Mouse (Mus musculus) naive thymus-derived CD4-positive, alpha-beta T cell, adult 2 months (primary cell): ENCODE measurements around the gene Cox14.
A peak's percentile ranks its signal among the peaks of the same experiment; 100 is the strongest.

ENCODE experiments used
- DNase-seq: peaks from one replicate; pipeline ENCODE4 v3.0.0-alpha.2; 2011; ENCODE audit warnings: low read depth

Gene Cox14

DNA sequence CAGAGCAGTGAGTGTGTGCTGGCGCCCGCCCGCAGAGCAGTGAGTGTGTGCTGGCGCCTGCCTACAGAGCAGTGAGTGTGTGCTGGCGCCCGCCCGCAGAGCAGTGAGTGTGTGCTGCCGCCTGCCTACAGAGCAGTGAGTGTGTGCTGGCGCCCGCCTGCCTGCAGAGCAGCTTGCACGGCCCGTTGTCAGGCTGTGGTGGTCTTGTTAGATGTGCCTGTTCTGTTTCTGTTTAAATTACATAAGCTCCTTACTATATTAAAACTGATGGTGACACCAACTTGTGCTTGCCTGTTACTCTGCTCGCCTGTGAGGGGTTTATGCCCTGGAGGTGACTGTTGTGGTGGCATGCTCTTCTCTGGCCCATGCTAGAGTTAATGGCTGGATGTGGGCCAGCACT is 17.2 kb upstream of the Cox14 start:
- no peak for DNase-seq

DNA sequence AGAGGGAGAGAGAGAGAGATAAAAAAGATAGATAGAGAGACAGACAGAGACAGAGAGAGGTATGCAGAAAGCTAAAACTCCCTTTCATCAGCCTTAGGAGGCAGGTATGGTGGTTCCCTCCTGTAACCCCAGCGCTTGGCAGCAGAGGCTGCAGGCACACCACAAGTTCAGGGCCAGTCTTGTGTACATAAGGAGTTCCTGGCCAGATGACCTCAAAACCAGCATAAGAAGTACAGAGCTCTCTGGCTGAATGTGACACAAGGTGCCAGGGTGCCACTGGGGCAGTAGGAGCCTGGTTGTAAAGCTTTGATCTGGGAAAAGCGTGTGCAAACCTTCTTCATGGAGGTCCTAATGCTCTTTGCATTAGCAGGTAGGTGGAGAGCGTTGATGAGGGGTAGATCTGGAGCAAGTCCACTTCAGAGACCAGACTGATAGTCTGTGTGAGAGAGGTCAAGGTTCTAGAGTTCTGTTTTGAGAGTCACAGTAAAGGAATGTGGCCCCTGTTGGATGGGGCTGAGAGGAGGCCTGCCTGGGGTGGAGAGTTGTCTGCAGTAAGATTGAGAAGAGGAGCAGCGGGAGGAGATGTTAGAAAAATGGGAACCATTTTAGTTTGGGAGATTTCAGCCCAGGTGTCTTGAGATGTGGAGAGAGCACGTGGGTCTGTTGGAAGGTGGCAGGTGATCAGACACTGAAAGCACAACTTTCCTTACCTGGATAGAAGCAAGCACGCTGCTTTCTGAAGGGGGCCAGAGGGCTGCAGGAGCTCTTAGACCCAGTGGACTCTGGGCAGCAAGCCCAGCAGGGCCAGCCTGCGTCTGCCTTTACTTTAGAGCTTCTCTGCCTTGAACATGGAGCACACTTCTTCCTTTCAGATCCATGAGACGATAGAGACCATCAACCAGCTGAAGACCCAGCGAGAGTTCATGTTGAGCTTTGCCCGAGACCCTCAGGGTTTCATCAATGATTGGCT is 14.9 kb upstream of the Cox14 start:
- no peak for DNase-seq

GRCm38 (mm10) chr15:99711491-99711890 is 13.9 kb upstream of the Cox14 start:
- no peak for DNase-seq

GRCm38 (mm10) chr15:99712666-99713559 is 12.5 kb upstream of the Cox14 start:
- no peak for DNase-seq

GRCm38 (mm10) chr15:99713569-99713968 is 11.8 kb upstream of the Cox14 start:
- no peak for DNase-seq

DNA sequence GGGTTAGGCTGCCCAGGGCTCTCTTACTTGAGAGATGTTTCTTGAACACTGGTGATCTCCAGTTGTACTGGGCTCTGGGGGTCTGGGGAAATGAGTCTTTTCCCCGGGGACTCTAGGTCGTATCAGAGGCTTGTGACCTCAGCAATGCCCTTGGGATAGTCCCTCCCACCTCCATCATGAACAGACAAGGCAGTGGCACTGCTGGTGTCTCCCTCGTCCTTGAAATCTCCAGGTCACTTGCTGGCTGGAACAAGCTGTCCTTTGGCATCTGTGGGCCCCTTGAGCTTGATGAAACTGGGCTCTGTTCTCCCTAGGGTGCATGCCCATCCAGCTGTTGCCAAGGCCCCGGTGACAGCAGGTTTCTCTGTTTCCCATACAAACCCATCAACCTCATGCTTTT is 11.2 kb upstream of the Cox14 start:
- no peak for DNase-seq

DNA sequence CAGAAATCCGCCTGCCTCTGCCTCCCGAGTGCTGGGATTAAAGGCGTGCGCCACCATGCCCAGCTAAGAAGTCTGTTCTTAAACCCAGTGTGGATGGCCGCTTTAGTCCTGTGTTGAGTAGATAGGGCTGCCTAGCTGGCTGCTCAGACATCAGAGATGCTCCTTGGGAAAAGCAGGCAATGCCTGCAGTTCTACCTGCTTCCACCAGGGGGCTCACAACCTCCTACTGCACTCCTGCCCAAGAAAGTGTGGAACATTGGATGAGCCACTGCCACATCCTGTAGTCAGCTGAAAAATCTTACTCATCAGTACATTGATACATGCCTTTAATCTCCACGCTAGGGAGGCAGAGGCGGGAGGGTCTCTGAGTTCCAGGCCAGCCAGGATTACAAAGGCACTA is 10.6 kb upstream of the Cox14 start:
- DNase-seq: peak; percentile 80

GRCm38 (mm10) chr15:99715361-99715865 is 10.0 kb upstream of the Cox14 start:
- DNase-seq: no peak

DNA sequence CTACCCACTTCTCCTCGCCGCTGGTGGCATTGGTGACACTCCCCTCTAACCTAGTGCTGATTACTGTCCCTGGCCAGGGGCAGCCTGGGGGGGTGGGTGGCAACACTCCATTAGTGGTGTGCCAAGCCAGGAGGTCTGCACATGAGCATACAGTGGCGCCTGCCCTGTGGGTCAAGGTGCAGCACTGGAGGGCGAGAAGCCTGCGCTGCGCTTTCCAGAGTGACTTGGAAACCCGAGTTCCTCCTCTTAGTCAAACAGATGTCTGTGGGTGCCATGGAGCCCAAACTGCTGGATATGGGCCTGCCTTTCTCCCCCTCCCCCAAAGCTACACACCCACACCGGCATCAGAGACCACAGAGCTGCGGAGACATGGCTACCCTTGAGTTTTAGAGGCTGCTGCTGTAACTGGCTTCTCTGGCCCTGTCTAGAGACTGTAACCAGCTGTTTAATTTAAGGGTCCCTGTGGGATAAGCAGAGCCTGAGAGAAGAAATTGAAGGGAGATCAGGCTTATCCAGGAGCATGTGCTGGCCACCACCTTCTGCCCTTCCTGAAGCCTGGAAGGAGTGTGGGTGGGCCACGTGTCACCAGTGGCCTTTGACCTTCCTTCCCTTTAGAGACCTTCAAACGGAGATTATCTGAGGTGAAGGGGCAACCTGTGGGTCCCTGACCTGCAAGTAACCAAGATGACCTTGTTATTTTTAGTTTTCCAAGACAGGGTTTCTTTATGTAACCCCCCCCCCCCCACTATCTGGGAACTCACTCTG is 9.3 kb upstream of the Cox14 start:
- DNase-seq: no peak

DNA sequence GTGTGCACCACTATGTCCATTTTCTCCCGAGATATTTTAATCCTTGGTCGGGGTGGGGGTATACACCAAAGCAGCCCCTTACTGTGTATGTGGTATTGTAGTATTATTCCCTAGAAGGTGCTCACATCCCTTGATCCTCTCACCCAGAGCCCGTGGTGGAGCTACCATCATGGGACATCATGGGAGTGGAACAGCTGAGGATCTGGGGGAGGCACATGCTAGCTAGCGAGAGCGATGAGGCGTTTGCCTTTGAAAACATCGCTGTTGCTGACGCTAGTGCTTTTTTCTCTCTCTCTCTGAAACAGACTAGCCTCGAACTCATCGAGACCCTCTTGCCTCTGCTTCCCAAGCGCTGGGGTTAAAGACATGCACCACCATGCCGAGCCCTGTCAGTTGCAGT is 8.6 kb upstream of the Cox14 start:
- no peak for DNase-seq

DNA sequence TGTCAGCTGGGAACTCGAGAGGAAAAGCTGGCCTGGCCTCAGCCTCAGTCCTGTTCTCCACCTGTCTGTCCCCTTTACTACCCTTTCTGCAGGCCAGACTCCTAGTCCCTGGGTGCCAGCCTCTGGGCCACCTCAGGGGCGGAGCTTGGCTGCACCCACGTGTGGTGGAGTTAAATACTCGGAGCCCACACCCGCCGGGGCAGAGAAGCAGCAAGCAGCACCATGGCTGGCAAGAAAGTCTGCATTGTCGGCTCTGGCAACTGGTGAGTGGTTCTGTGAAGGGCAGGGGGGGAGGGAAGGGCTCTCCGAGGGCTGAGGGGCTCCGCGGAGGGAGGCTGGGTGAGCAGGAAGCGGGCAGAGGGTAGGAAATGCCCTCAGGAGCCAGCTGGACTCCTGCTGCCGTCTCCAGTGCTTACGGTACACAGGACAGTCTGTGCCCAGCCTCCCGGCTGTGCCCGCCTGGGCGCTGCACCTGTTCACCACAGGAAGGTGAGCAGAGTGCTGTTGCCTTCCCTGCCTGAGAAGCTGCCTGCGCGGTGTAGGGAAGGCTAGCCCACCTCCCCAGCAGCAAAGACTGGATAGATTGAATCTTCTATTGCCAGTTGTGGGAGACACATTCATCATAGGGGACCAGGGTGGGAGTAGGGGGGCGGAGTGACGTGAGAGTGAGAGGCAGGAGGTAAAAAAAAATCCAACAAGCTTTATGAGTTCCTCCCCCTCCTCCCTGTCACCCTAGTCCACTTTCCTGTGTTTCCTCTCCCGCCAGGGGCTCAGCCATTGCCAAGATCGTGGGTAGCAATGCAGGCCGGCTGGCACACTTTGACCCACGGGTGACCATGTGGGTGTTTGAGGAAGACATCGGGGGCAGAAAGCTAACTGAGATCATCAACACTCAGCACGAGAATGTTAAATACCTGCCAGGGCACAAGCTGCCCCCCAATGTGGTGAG is 7.8 kb upstream of the Cox14 start, which contains the start of gene Gpd1:
Gene Gpd1 (plus strand): TSS at position 130 of the 949 bp plus-strand sequence.
- DNase-seq: no peak

DNA sequence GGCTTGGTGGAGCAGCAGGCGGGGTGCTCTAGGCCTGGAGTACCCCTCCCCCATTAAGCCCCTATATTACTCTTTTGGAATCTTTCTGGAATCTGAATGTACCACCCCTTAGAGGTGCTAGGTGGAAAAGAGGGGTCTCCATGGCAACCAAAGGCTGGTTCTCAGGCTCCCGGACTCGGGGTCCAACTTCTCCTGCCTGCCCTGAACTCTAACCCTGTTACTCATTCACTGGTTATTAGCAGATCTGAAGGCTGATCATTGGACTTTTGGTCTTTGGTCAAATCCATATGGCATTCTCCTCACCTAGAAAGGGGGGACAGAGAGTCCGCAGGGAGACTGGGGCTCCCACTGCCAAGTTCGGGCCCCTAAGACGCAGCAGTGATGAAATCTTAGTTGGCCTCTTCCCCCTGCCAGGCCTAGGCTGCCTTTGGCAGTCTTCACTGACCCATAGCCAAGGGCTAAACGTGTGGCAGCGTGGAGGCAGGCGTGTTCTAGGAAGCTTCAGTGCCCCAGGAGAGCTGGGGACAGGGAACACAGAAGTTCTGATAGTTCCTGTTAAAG is 6.9 kb upstream of the Cox14 start:
- DNase-seq: no peak

- no peak for DNase-seq
Measured at GRCm38 (mm10) chr15:99719865-99720264, 5.6 kb upstream of the Cox14 start.

GRCm38 (mm10) chr15:99721921-99722743 is 3.3 kb upstream of the Cox14 start:
- DNase-seq: no peak

- DNase-seq: no peak
Measured at GRCm38 (mm10) chr15:99723120-99723514, 2.3 kb upstream of the Cox14 start.

GRCm38 (mm10) chr15:99723515-99724291 is 1.7 kb upstream of the Cox14 start:
- no peak for DNase-seq

- peak; percentile 72 for DNase-seq
Measured at GRCm38 (mm10) chr15:99724292-99725021, 961 bp upstream of the Cox14 start.

DNA sequence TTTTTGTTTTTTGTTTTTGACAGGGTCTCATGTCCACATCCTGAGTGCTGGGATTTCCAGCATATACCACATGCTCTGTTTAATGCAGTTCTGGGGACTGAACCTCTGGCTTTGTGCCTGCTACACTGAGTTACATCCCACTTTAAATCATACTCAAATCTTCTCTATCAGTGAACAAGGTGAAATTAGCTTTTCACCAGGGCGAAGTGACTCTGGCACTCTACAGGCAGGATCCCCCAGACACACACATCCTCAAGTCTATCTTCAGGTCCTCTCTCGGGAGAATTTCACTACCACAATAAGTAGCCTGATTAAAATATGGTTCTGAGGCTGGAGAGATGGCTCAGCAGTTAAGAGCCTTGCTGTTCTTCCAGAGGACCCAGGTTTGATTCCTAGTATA is 1.1 kb downstream of the Cox14 start:
- peak; percentile 28 for DNase-seq
